Mouse (Mus musculus): Measurements from ENCODE around the gene Pagr1a. TPM values are rescaled to one million over a fixed set of nuclear protein-coding genes. Genes with fewer than 3 reads are reported as not detected.

Pagr1a gene
- polyA plus RNA-seq, 1 experiment from 2014 or later, result 41.7 TPM

DNA sequence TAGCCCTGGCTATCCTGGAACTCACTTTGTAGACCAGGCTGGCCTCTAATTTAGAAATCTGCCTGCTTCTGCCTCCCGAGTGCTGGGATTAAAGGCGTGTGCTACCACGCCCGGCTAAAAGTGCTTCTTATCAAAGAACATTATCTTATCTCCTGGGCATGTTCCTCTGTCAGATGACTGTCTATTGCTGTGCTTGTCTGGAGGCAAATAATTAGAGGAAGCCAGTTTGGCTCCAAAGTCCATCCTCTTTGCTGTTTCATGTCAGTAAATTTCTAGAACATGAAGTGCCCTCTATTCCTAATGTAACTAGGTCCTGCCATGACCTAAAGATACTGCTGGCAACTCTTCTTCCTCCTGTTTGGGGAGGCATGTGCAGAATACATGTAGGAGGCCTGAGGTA is 35.1 kb downstream of the Pagr1a start:
- H3K4me3 ChIP-seq, result no peak overlapping the region
- ATAC-seq, result no peak
- no peak overlapping the region for H3K27ac ChIP-seq
- WGBS, result 87% methylated on average over 4 of the region's 4 CpGs
- no peak overlapping the region for H3K9ac ChIP-seq
- peaks cover 34% of the 10 kb centered on the region for H3K36me3 ChIP-seq (ENCODE audit: poor library complexity, severe bottlenecking)
- H3K27me3 ChIP-seq, result no peaks in the 10 kb centered on the region
- no peaks in the 10 kb centered on the region for H3K9me3 ChIP-seq (replicated peaks)
- no peak overlapping the region for H3K4me2 ChIP-seq
- H3K4me1 ChIP-seq, result peaks cover 5% of the 10 kb centered on the region

DNA sequence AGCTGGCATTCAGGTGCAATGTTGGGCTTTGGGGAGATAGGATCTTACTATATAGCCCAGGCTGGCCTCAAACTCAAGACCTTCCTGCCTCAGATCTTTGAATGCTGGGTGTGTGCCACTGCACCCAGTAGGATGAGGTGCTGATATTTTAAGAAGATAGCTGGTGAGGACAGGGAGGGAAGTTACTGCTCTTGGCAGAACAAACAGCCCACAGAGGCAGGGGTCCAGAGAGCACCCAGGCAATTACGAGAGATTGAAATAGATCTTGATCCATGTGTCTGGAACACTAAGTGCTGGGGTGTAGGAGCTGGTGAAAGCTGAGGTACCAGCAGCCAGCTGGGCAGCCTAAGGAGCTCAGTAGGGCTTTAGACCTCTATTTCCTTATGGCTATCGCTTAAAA is 35.6 kb downstream of the Pagr1a start:
- no peak for ATAC-seq
- no peaks in the 10 kb centered on the region for H3K27me3 ChIP-seq
- H3K9me3 ChIP-seq (replicated peaks), result no peaks in the 10 kb centered on the region
- no peak overlapping the region for H3K27ac ChIP-seq
- WGBS, result 97% methylated on average over 2 of the region's 2 CpGs
- H3K36me3 ChIP-seq (ENCODE audit: poor library complexity, severe bottlenecking), result peaks cover 34% of the 10 kb centered on the region
- no peak overlapping the region for H3K4me2 ChIP-seq
- no peak overlapping the region for H3K4me3 ChIP-seq
- H3K4me1 ChIP-seq, result peaks cover 7% of the 10 kb centered on the region
- H3K9ac ChIP-seq, result no peak overlapping the region

DNA sequence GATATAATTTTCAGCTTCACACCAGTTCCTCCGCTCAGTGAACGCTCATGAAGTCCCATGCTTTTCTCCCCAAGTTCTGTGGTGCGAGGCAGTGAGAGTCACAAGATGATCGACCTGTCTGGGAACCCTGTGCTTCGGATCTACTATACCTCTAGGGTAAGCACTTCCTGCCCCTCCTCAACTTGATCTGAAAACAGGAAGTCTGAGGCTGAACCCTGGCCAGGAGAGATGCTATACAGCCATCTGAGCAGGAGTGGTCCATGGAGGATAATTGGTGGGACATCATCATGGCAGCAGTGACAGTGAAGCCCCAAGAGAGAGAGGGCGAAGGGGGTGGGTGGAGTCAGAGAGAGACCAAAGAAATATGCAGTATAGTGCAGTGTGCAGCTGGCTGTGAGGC is 38.3 kb downstream of the Pagr1a start:
- WGBS, result 98% methylated on average over 6 of the region's 6 CpGs
- Histone ChIP-seq H3K4me2 (no peak overlapping the region), H3K36me3 (ENCODE audit: poor library complexity, severe bottlenecking) (peaks cover 34% of the 10 kb centered on the region), H3K27me3 (no peaks in the 10 kb centered on the region), H3K9ac (no peak overlapping the region), H3K9me3 (replicated peaks) (no peaks in the 10 kb centered on the region), H3K4me1 (peaks cover 12% of the 10 kb centered on the region), H3K27ac (no peak overlapping the region), H3K4me3 (no peak overlapping the region)
- ATAC-seq, result no peak

DNA sequence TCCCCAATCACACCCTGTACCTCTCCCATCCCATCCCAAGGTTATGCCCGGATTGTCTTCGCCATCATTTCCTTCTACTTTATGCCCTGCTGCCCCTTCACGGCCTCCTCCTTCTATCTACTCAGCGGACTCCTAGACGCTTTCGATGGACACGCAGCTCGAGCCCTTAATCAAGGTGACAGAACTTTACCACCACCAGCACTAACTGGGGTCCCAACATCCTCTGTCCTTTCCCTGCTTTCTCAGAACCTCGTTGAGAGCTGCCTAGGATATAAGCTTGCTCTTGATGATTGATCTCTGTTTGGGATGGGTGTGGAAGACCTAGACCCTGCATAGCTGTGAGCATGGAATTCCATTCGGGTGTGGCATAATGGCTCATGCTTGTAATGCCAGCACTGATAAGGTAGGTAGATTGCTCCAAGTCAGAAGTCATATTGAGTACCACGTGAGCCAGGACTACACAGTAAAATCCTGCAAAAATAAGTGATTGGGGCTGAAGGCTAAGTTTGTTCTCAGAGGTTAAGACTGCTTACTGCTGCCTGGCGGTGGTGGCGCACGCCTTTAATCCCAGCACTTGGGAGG is 40.2 kb downstream of the Pagr1a start:
- Histone ChIP-seq H3K27me3 (no peaks in the 10 kb centered on the region), H3K4me3 (peak overlapping the region; percentile 99), H3K4me1 (peaks cover 12% of the 10 kb centered on the region), H3K36me3 (ENCODE audit: poor library complexity, severe bottlenecking) (peaks cover 34% of the 10 kb centered on the region), H3K9ac (peak overlapping the region; percentile 99), H3K27ac (peak overlapping the region; percentile 97; the same call in 1 of the 2 replicates), H3K4me2 (peak overlapping the region; percentile 72), H3K9me3 (replicated peaks) (no peaks in the 10 kb centered on the region)
- no peak for ATAC-seq
- 29% methylated on average over 14 of the region's 14 CpGs for WGBS

DNA sequence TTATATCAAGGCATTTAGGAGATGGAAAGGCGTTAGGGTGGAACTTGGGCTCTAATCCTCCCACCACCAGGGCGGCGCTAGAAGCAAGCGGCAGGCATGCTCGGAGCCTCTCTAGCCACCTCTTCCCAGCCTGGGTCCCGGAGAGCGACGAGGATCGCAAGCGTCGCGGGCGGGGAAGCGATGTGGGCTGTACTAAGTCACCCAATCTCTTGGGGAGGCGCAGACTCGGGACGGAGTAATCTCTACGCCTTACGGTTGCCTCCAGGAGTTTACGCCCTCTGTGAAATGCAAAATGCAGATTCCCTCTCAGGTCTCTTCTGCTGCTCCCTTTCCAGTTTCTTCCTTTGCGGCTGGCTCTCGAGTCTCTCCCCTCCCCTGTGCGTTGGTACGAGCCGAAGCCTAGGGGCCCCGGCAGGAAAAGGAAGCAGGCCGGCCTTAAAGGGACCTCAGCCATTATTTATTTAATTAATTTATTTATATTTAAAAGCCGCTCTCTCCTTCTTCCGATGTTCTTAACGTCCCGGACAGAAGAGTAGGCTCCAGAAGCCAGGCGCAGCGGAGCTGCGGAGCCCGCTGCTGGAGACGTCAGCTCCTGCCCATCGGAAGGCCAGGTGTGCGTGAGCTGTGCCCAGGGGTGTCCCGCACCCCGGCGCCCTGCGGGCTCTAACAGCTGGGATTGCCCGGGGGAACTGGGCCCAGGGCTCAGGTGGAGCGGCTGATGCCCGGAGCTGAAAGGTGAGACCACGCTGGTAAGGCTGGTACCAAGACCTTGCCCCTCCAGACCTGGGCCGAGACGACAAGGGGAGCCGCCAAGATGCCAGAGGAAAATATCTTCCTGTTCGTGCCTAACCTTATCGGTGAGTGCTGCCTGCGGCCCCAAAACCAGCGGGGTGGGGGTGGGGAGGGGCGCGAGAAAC is 40.9 kb downstream of the Pagr1a start, which contains the start of gene Cdiptos:
Gene Cdiptos, minus strand, starts transcription at position 149 of the 917 bp plus-strand sequence.
- under 1% methylated on average over 55 of the region's 55 CpGs for WGBS
- peaks cover 32% of the 10 kb centered on the region for H3K36me3 ChIP-seq (ENCODE audit: poor library complexity, severe bottlenecking)
- peak within 1 kb of the TSS; percentile 97 for H3K27ac ChIP-seq
- peak within 1 kb of the TSS; percentile 99 for H3K4me3 ChIP-seq
- peak within 1 kb of the TSS; percentile 99 for H3K9ac ChIP-seq
- peak; percentile 97 for ATAC-seq
- H3K9me3 ChIP-seq (replicated peaks), result no peaks in the 10 kb centered on the region
- H3K4me2 ChIP-seq, result peak within 1 kb of the TSS; percentile 72
- H3K4me1 ChIP-seq, result peaks cover 12% of the 10 kb centered on the region
- no peaks in the 10 kb centered on the region for H3K27me3 ChIP-seq

DNA sequence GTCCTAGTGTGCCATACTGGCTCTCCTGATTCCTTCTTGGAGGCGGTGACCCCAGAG is 41.4 kb downstream of the Pagr1a start, which contains the start of gene Cdipt:
Gene Cdipt, plus strand, starts transcription at position 22 of the 57 bp plus-strand sequence.
- Histone ChIP-seq H3K27ac (peak within 1 kb of the TSS; percentile 97), H3K9me3 (replicated peaks) (no peaks in the 10 kb centered on the region), H3K4me2 (peak within 1 kb of the TSS; percentile 72), H3K4me3 (peak within 1 kb of the TSS; percentile 99), H3K36me3 (ENCODE audit: poor library complexity, severe bottlenecking) (peaks cover 29% of the 10 kb centered on the region), H3K27me3 (no peaks in the 10 kb centered on the region), H3K9ac (peak within 1 kb of the TSS; percentile 99), H3K4me1 (peaks cover 12% of the 10 kb centered on the region)
- no peak for ATAC-seq
- WGBS, result 6% methylated on average over 1 of the region's 1 CpGs

DNA sequence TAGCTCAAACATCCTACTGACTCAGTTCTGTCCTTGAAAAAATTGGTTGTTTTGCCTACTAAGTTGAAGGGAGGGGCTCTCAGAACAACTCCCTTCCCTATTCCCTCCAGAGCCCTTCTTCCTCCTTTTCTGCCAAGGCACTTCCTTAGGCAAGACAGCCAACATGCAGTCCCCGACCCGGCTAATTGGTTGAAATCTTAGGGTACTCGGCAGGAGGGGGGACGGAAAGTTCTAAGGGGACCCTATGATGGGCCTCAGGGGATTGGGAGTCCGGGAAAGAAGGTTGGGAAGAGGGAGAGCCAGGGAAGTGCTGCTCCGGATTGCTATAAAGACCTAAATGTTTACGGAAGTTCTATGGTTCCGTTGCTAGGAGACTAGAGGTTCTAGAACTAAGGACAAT is 41.7 kb downstream of the Pagr1a start:
- Histone ChIP-seq H3K4me3 (peak overlapping the region; percentile 99), H3K36me3 (ENCODE audit: poor library complexity, severe bottlenecking) (peaks cover 29% of the 10 kb centered on the region), H3K27me3 (no peaks in the 10 kb centered on the region), H3K4me1 (peaks cover 12% of the 10 kb centered on the region), H3K9ac (peak overlapping the region; percentile 99; the same call in 1 of the 2 replicates), H3K4me2 (peak overlapping the region; percentile 72), H3K9me3 (replicated peaks) (no peaks in the 10 kb centered on the region), H3K27ac (no peak overlapping the region; the same call in 1 of the 2 replicates)
- ATAC-seq, result no peak; the same call in 1 of the 2 replicates
- WGBS, result 14% methylated on average over 8 of the region's 8 CpGs

DNA sequence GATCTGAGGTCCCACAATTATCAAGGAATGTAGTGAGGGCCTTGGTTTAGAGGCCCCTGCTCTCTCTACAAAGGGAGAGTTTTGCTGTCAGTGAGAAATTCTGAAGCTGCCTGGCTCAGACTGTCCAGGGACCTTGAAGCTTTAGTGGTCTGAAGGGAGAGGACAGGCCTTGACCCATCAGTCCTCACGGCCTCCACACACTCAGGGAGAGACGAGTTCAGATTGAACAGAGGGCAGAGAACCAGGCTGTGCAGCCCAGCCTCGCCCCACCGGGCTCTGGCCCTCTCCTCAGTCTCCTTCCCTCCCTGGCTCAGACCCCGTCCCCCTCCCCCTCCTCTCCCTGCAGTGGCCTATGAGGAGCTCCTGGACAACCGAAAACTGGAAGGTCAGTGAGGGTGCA is 49.8 kb downstream of the Pagr1a start:
- H3K4me1 ChIP-seq, result no peaks in the 10 kb centered on the region
- H3K27me3 ChIP-seq, result peaks cover 17% of the 10 kb centered on the region
- ATAC-seq, result no peak
- no peak overlapping the region for H3K27ac ChIP-seq
- H3K9ac ChIP-seq, result no peak overlapping the region
- H3K36me3 ChIP-seq (ENCODE audit: poor library complexity, severe bottlenecking), result peaks cover 47% of the 10 kb centered on the region
- H3K9me3 ChIP-seq (replicated peaks), result no peaks in the 10 kb centered on the region
- WGBS, result 71% methylated on average over 6 of the region's 6 CpGs
- no peak overlapping the region for H3K4me2 ChIP-seq
- H3K4me3 ChIP-seq, result no peak overlapping the region

DNA sequence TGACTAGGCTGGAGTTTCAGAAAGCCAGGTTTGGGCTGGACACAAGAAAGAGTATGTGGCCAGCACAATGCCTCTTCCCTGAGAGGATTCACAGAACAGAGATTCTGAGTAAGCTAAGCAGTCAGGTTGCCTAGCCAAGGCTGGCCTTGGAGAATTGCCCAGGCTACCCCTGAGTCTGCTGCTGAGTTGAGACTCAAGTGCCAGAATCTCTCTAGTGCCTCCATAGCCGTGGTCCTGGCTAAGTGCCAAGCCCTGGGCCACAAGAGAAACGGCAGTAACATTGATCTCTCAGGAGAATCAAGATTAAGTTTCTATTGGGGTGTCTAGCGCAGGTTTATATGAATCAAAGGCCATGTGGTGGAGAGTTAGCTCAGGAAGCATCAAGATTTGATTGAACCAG is 51.6 kb downstream of the Pagr1a start:
- Histone ChIP-seq H3K4me1 (no peaks in the 10 kb centered on the region), H3K9ac (no peak overlapping the region), H3K9me3 (replicated peaks) (no peaks in the 10 kb centered on the region), H3K27me3 (peaks cover 25% of the 10 kb centered on the region), H3K27ac (no peak overlapping the region), H3K4me3 (no peak overlapping the region), H3K36me3 (ENCODE audit: poor library complexity, severe bottlenecking) (peaks cover 61% of the 10 kb centered on the region), H3K4me2 (no peak overlapping the region)
- 50% methylated on average over 3 of the region's 3 CpGs for WGBS
- ATAC-seq, result no peak

Small RNAs within 50 kb of the gene (microRNA-seq; reads per million reads assigned to microRNA genes)
- not detected for gene Gm44343

Other genes starting within 250 kb of the Pagr1a start
- 124 and 143 TPM in 2 replicates for gene Ypel3, start 240.4 kb downstream of the Pagr1a start, polyA plus RNA-seq (2015; fragmentation: Nextera tagmentation; extraction: Ambion mirVana)
- gene Tbx6, start 235.9 kb downstream of the Pagr1a start, polyA plus RNA-seq (2015; fragmentation: Nextera tagmentation; extraction: Ambion mirVana), result 0.43 and 0.55 TPM in 2 replicates
- gene Ppp4c, start 224.9 kb downstream of the Pagr1a start, polyA plus RNA-seq (2015; fragmentation: Nextera tagmentation; extraction: Ambion mirVana), result 246 and 258 TPM in 2 replicates
- 27.0 and 30.0 TPM in 2 replicates for gene Fam57b, start 219.7 kb downstream of the Pagr1a start, polyA plus RNA-seq (2015; fragmentation: Nextera tagmentation; extraction: Ambion mirVana)
- gene 4930451I11Rik, start 185.7 kb downstream of the Pagr1a start, polyA plus RNA-seq (2015; fragmentation: Nextera tagmentation; extraction: Ambion mirVana), result not detected in 2 replicates
- 4.1 and 4.2 TPM in 2 replicates for gene Doc2a, start 169.9 kb downstream of the Pagr1a start, polyA plus RNA-seq (2015; fragmentation: Nextera tagmentation; extraction: Ambion mirVana)
- 47.7 and 49.1 TPM in 2 replicates for gene Hirip3, start 155.4 kb downstream of the Pagr1a start, polyA plus RNA-seq (2015; fragmentation: Nextera tagmentation; extraction: Ambion mirVana)
- gene Ino80e, start 155.0 kb downstream of the Pagr1a start, polyA plus RNA-seq (2015; fragmentation: Nextera tagmentation; extraction: Ambion mirVana), result 94.9 and 96.2 TPM in 2 replicates
- 51.9 and 60.0 TPM in 2 replicates for gene Taok2, start 132.6 kb downstream of the Pagr1a start, polyA plus RNA-seq (2015; fragmentation: Nextera tagmentation; extraction: Ambion mirVana)
- 30.5 and 35.3 TPM in 2 replicates for gene Tmem219, start 94.4 kb downstream of the Pagr1a start, polyA plus RNA-seq (2015; fragmentation: Nextera tagmentation; extraction: Ambion mirVana)
- 69.4 and 69.8 TPM in 2 replicates for gene Kctd13, start 88.5 kb downstream of the Pagr1a start, polyA plus RNA-seq (2015; fragmentation: Nextera tagmentation; extraction: Ambion mirVana)
- 2.5 and 5.1 TPM in 2 replicates for gene Asphd1, start 67.8 kb downstream of the Pagr1a start, polyA plus RNA-seq (2015; fragmentation: Nextera tagmentation; extraction: Ambion mirVana)
- 16.8 and 18.4 TPM in 2 replicates for gene Sez6l2, start 66.8 kb downstream of the Pagr1a start, polyA plus RNA-seq (2015; fragmentation: Nextera tagmentation; extraction: Ambion mirVana)
- gene Cdipt, start 41.4 kb downstream of the Pagr1a start, polyA plus RNA-seq (2015; fragmentation: Nextera tagmentation; extraction: Ambion mirVana), result 82.9 and 95.8 TPM in 2 replicates
- gene Cdiptos, start 41.3 kb downstream of the Pagr1a start, polyA plus RNA-seq (2015; fragmentation: Nextera tagmentation; extraction: Ambion mirVana), result 0.42 and 1.2 TPM in 2 replicates
- gene Mvp, start 2.7 kb downstream of the Pagr1a start, polyA plus RNA-seq (2015; fragmentation: Nextera tagmentation; extraction: Ambion mirVana), result 2.5 and 3.2 TPM in 2 replicates
- gene Pagr1b, start 868 bp downstream of the Pagr1a start, polyA plus RNA-seq (2015; fragmentation: Nextera tagmentation; extraction: Ambion mirVana), result 0.65 and 1.0 TPM in 2 replicates
- 41.1 and 88.0 TPM in 2 replicates for gene Gm42742, start 3.7 kb upstream of the Pagr1a start, polyA plus RNA-seq (2015; fragmentation: Nextera tagmentation; extraction: Ambion mirVana)
- 6.8 and 8.3 TPM in 2 replicates for gene Prrt2, start 3.9 kb upstream of the Pagr1a start, polyA plus RNA-seq (2015; fragmentation: Nextera tagmentation; extraction: Ambion mirVana)
- 63.9 and 65.8 TPM in 2 replicates for gene Maz, start 9.7 kb upstream of the Pagr1a start, polyA plus RNA-seq (2015; fragmentation: Nextera tagmentation; extraction: Ambion mirVana)
- gene Kif22, start 25.1 kb upstream of the Pagr1a start, polyA plus RNA-seq (2015; fragmentation: Nextera tagmentation; extraction: Ambion mirVana), result 135 and 143 TPM in 2 replicates
- gene Zg16, start 70.0 kb upstream of the Pagr1a start, polyA plus RNA-seq (2015; fragmentation: Nextera tagmentation; extraction: Ambion mirVana), result not detected in 2 replicates
- gene AI467606, start 74.0 kb upstream of the Pagr1a start, polyA plus RNA-seq (2015; fragmentation: Nextera tagmentation; extraction: Ambion mirVana), result 0.91 and 1.0 TPM in 2 replicates
- 0.67 and 0.96 TPM in 2 replicates for gene Qprt, start 104.9 kb upstream of the Pagr1a start, polyA plus RNA-seq (2015; fragmentation: Nextera tagmentation; extraction: Ambion mirVana)
- gene Spn, start 120.5 kb upstream of the Pagr1a start, polyA plus RNA-seq (2015; fragmentation: Nextera tagmentation; extraction: Ambion mirVana), result 0.08 TPM in 1 of 2 replicates, not detected in the other
- 89.0 and 98.7 TPM in 2 replicates for gene Cd2bp2, start 178.7 kb upstream of the Pagr1a start, polyA plus RNA-seq (2015; fragmentation: Nextera tagmentation; extraction: Ambion mirVana)
- 24.9 and 27.3 TPM in 2 replicates for gene Tbc1d10b, start 191.1 kb upstream of the Pagr1a start, polyA plus RNA-seq (2015; fragmentation: Nextera tagmentation; extraction: Ambion mirVana)
- 9.0 and 9.8 TPM in 2 replicates for gene Mylpf, start 191.5 kb upstream of the Pagr1a start, polyA plus RNA-seq (2015; fragmentation: Nextera tagmentation; extraction: Ambion mirVana)
- gene Zfp553, start 215.7 kb upstream of the Pagr1a start, polyA plus RNA-seq (2015; fragmentation: Nextera tagmentation; extraction: Ambion mirVana), result 68.9 and 73.1 TPM in 2 replicates
- gene Sept1, start 215.8 kb upstream of the Pagr1a start, polyA plus RNA-seq (2015; fragmentation: Nextera tagmentation; extraction: Ambion mirVana), result 31.8 and 33.4 TPM in 2 replicates
- 53.9 and 54.2 TPM in 2 replicates for gene Zfp771, start 226.9 kb upstream of the Pagr1a start, polyA plus RNA-seq (2015; fragmentation: Nextera tagmentation; extraction: Ambion mirVana)
- gene Dctpp1, start 243.4 kb upstream of the Pagr1a start, polyA plus RNA-seq (2015; fragmentation: Nextera tagmentation; extraction: Ambion mirVana), result 224 and 229 TPM in 2 replicates